Mouse (Mus musculus) kidney, postnatal 25 days (tissue): ENCODE data around the gene Sprn.
A peak's percentile ranks its signal among the peaks of the same experiment; 100 is the strongest.

Source experiments
- DNase-seq, 2 experiments: peaks; one replicate each; pipeline ENCODE4 v3.0.0; 2021; ENCODE audit warnings: mixed read lengths in 2 of 2

The Sprn gene

DNA sequence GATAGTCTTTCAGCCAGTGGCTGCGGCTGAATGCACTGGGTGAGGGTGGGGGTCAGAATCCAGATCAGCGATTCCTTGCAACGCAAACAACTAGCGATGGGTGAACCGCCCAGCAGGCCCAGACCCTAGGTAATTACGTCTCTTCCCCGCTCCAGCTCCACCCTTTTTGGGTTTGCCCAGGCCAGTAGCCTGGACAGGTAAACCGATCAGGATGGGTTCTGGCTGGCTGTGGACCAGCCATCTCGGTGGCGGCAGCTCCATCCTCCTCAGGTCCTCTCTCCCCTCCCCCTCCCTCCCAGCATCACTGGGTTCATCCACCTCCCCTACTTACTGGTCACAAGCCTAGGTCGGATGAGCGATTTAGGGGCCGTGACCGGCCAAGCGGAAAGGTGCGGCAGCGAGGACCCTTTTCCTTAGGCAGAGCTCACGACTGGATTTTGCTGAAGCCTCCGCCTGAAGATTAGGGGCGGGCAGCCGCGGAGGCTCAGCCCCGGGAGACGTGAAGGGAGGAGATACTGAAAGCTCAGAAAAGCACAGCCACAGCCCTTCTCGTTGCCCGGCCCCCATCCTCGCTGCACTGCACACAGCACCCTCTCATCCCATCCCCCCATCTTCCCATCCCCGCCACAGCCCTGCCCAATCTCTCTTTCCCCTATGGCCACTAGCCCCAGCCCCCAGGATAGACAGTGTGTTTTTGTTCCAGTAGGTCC is at the start of gene Sprn:
TSS of gene Sprn (minus strand) at position 660 of the 710 bp plus-strand sequence.
- DNase-seq, result no peak

DNA sequence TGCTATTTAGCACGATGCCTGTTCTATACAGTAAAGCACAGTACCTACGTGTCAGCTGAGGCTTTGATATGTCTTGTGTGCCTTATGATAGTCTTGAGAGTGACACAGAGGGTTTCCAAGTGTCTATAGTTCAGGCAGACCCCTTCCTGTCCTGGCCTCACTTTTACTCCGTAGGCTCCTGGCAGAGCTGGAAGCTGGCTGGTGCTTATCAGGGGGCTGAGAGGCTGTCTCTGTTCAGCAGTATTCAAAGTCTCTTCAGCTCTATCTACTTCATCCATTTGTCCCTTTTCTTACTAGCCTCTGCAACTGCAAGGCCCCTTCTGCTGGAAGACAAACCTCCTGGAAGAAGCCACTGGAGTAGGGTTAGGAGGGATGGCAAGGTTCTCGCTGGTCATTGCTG is 46.4 kb upstream of the Sprn start:
- no peak for DNase-seq

DNA sequence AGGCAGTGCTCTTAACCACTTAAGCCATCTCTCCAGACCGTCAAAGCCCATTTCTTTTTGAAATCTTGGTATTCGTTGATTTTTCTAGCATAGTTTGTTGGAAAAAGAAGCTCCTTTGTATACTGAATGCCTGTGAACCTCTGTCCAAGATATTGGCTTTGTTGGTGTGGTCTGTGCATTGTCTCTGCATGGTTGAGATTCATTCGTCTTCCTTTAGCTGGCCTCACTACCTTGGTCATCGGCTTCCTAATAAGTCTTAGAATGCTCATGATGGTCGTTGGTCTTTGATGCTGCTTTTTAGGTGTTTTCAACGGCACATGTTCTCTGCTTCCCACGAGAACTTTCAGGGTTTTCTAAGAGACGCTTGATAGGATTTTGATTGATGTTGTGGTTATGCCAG is 41.3 kb upstream of the Sprn start:
- no peak for DNase-seq

- no peak for DNase-seq
Observed at GRCm38 (mm10) chr7:140194031-140194430, 39.4 kb upstream of the Sprn start.

DNA sequence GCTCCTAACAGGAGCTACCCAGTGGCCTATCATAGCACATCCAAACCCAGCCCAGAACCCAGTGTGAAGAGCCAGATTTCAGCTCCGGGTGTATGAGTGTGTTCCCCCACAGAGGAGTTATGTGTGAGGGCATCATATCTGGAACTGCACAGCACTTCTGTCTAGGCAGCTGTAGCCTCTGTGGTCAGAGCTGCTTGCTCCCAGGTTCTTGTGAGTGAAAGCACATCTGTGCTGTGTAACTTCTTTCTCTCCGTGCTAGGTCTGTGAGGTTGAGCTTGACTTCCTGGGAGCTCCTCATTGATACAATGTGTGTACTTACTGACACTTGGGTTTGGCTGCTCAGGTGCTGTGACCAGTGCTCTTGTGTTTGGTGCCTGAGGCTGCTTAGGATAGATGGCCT is 38.2 kb upstream of the Sprn start:
- no peak for DNase-seq

DNA sequence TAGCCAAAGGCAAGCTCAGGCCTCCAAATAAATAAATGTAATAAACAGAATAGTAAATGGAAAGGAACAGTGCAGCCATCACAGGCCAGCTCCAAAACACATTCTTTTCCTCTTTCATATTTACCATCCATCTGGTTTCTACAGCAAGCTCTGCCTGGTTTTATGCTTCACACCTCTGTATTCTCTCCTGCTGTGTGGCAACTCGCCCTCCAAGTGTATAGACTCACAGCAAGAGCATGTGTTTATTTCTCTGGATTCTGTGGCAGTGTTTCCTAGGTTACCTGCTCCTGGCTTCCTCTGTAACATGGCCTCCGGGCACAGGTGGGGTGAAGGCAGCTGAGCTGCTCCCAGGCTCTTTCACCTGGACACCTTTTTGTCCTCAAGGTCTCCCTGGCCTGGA is 37.8 kb upstream of the Sprn start:
- DNase-seq, result no peak

GRCm38 (mm10) chr7:140190435-140190834 is 35.8 kb upstream of the Sprn start:
- DNase-seq, result no peak

GRCm38 (mm10) chr7:140188391-140189328 is 34.0 kb upstream of the Sprn start:
- no peak for DNase-seq

DNA sequence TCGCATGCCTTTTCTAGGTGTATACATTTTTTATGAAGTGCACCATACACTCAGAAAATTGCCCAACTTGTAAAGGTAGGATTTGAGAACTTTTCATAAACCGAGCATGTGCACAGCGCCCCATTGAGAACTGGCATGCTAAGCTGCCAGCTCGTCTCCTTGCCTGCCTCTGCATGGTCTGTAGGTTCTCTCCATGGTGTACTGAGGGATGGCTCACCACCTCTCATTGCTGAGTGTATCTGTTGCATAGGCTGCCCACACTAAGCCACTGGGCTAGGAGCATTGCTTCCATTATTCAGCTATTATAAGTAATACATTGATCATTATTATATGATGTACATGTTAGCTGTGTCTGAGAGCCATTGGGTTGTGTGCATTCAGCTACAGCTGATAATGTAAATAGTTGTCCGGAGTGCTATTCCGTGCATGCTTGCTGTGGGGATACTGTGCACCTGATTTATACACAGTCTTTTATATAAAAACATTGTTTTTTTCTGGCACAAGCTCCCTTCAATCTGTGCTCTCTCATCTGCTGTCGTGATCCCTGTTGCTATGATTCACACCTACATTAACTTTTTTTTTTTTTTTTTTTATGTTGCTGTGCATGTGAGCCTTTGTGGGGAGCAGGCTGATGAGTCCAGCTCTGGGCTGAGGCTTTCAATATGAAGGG is 33.2 kb upstream of the Sprn start:
- DNase-seq, result no peak

- peak; percentile 67 to 82 for DNase-seq
Observed at GRCm38 (mm10) chr7:140186646-140187620, 32.3 kb upstream of the Sprn start.

DNA sequence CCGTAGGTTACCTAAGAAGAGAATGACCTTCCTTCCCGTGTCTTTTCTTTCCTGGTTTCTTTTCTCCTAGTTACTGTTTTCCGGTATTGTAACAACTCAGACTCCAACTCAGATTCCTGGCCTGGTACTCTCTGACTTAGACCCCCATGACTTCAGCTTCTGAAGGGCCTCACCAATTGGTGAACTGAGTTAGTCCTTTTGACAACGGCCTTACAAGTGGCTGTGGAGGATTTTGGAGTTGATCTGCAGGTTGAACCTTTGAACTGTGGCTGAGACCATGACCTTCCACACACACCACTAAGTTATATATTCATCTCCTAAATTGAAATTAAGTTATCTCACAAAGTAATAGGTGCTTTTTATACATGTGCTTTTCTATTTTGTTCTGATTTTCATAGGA is 29.5 kb upstream of the Sprn start:
- DNase-seq, result no peak

DNA sequence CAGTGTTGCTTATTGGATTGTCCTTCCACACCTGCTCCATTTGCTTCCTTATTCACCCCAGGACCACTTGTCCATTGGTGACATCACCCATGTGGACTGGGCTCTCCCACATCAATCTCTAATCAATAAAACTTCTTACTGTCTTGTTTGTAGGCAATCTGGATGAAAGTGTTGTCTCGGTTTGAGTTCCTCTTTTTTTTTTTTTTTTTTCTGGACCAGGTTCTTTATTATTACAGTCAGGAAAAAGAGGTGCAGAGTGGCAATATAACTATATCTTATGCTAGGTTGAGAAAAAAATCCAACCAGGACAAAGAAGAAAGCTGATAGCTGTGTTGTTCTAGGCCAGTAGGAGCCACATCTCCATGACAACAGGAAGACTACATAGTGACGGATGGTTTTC is 26.0 kb upstream of the Sprn start:
- no peak for DNase-seq

- DNase-seq, result peak; percentile 73 to 92
Observed at GRCm38 (mm10) chr7:140179176-140179575, 24.5 kb upstream of the Sprn start.

DNA sequence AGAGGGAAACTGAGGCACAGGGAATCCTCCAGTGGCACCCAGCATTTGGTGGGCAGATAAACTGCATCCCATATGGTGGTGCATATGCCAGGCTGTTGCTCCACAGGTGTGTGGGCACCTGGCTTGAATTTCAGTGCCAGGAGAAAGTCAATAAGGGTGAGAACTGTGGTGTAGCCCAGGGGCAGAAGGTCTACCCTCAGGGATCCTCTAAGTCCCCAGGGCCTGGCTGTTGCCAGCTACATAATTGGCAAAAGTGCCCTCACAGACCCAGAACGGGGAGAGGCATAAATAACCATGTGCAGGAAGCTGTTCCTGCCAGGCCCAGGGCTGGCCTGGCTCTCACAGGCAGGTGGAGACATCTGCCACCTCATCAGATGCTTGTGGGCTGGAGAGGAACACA is 18.3 kb upstream of the Sprn start, which contains the start of gene Olfr523:
TSS of gene Olfr523 (plus strand) at position 282 of the 400 bp plus-strand sequence.
- DNase-seq, result no peak

GRCm38 (mm10) chr7:140170863-140171262 is 16.2 kb upstream of the Sprn start:
- peak; percentile 8 to 55 for DNase-seq

GRCm38 (mm10) chr7:140169386-140169785 is 14.7 kb upstream of the Sprn start:
- no peak for DNase-seq

DNA sequence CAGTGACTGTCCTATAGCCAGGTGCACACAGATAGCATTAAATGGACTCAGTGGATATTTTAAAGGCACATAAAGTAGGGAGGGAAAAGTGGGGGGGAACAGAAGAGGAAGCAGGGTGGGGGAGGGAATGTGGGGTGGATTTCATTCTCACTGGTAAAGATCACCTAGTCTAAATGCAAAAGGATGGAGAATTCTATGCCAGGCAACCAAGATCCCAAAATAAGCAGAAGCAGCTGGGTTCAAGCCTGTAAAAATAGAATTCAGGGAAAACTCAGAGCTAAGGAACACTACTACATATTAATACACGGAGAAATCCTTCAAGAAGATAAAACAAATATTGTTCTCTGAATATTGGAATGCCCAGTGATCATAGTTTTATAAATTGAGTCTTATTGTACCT is 13.3 kb upstream of the Sprn start:
- no peak for DNase-seq

DNA sequence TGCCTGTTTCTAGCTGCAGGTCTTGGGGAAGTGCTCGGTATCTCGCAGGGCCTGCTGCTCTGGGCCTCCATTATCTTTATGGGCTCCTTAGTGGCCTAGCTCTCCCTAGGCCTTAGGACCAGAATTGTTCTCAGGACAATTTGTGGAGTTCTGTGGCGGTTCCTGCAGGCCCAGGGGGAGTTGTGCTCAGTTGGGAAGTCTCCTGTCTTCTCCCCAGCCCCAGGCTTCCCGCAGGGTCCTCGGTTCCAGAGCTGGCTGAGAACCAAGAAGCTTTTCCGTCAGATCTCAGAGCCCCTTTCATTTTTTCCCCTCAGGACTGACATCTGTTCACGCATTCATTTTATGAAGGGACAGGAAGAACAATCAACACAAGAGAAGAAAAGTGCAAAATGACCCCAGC is 10.0 kb upstream of the Sprn start, which contains the start of gene Olfr522:
TSS of gene Olfr522 (minus strand) at position 101 of the 400 bp plus-strand sequence.
- DNase-seq, result no peak

DNA sequence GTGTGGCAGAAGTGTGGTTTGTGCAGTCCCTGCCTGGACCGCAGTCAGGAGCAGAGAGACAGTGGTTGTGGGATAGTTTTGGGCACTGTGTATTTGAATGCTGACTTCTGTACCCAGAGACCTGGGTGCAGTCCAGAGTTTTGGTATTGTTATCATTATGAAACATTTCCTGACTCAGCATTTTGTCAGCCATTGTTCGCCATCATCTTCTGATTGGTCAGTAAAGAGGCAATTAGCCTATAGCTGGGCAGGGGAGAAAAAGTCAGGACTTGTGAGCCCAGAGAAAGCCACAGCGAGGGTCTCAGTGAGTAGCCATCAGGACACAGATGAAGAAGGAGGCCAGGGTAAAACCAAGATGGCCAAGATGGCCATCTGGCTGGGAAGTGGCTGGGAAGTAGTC is 5.7 kb upstream of the Sprn start:
- DNase-seq, result no peak

- no peak for DNase-seq
Observed at GRCm38 (mm10) chr7:140153829-140154217, 854 bp downstream of the Sprn start.

DNA sequence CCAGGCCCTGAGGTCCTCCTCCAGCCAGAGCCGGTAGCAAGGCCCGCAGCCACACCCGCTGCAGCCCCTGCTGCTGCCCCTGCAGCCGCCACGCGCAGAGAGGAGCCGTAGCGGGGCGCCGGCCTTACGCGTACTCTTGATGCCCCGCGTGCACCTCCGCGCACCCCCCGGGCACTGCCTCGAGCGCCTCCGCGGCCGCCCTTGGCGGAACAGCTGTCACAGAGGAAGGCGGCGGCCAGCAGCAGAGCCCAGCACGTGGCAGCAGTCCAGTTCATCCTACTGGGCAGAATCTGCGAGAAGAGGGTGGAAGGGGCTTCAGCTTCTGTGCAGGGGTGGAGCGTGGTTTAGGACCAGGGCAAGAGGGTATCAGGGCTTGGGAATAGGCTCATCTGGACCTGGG is 1.3 kb downstream of the Sprn start:
- no peak for DNase-seq

GRCm38 (mm10) chr7:140144550-140144949 is 10.1 kb downstream of the Sprn start:
- no peak for DNase-seq
